Mouse (Mus musculus) lung, postnatal 0 days (tissue): ENCODE measurements around the gene Smco3.
A peak's percentile ranks its signal among the peaks of the same experiment; 100 is the strongest.

ENCODE experiments used
- CTCF ChIP-seq: IDR thresholded peaks from 2 replicates; pipeline ENCODE4 v1.5.1; 2016; ENCODE audit warnings: antibody characterized with exemption, mild to moderate bottlenecking
- EP300 ChIP-seq: IDR thresholded peaks from 2 replicates; pipeline ENCODE4 v1.6.1; 2016; ENCODE audit warnings: antibody characterized with exemption, mild to moderate bottlenecking, control low read depth

GRCm38 (mm10) chr6:136789391-136789971, 45.8 kb downstream of the Smco3 start:
- TF ChIP-seq CTCF = no peak
- peak; percentile 80 for TF ChIP-seq EP300
